Mouse (Mus musculus): Measurements from ENCODE around the gene Cd40lg.

DNA sequence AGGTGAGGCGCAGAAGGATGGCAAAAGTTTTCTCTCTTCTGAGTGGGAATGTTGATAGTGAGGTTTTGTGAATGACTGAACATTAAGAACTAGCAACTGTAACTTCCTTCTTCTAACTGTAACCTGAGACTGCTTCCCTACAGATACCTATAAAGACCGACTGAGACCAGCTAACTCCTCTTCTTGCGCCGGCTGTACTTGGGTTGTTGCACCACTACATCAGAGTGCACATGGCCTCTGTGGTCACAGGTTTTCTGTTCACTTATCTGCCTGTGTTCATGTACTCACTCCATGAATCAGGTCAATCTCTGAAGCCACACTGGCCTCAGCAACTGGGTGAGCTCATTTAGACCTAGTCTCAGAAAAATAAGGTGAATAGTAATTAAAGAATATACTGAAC is 51.6 kb downstream of the Cd40lg start:
- TF ChIP-seq CTCF (IDR thresholded peaks at IDR 0.05; ENCODE audit: low read depth), result no peak
- TF ChIP-seq EP300 (IDR thresholded peaks at IDR 0.05; ENCODE audit: low read depth), result no peak
